Mouse (Mus musculus) embryo, embryonic 10 days (tissue): ENCODE results near the gene Pten.
"Not testable (repeated sequence)": the region's sequence is repeated elsewhere in the genome, so short reads cannot be mapped to it uniquely, and the experiment has no call there.

ENCODE experiments used
- DNase-seq: peaks from one replicate; pipeline ENCODE4 v3.0.0-alpha.2; 2015; ENCODE audit warnings: low spot score

The Pten gene

DNA sequence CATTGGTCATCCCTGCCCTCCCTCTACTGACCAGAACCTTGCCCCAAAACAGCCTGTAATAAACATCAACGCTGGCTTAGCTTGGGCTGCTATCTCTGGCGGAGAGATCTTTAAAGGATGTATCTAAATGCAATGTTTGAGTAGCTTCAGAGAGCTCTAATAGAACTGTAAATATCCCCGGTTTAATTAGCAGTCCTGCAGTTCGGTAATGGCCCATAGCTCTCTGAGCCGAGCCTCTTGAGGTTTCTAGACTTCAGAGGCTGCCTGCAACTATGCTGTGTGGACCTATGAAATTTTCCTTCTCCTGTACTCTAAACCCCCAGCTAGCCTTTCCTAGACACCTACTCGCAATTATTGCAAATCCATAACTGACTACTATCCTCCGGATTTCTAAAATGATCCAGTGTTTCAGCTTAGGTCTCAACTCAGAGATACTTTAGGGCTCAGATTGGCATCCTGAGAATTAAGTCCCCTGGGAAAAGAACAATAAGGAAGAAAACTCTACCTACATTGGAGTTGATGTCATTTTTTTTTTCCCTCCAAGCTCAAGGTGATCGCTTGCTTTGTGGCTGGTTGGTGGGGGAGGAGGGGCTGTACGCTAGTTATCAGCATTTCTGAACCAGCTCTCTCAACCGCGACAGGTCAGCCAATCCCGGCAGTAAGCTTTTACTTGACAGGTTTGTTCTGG is 2.0 kb upstream of the Pten start:
- no peak for DNase-seq

DNA sequence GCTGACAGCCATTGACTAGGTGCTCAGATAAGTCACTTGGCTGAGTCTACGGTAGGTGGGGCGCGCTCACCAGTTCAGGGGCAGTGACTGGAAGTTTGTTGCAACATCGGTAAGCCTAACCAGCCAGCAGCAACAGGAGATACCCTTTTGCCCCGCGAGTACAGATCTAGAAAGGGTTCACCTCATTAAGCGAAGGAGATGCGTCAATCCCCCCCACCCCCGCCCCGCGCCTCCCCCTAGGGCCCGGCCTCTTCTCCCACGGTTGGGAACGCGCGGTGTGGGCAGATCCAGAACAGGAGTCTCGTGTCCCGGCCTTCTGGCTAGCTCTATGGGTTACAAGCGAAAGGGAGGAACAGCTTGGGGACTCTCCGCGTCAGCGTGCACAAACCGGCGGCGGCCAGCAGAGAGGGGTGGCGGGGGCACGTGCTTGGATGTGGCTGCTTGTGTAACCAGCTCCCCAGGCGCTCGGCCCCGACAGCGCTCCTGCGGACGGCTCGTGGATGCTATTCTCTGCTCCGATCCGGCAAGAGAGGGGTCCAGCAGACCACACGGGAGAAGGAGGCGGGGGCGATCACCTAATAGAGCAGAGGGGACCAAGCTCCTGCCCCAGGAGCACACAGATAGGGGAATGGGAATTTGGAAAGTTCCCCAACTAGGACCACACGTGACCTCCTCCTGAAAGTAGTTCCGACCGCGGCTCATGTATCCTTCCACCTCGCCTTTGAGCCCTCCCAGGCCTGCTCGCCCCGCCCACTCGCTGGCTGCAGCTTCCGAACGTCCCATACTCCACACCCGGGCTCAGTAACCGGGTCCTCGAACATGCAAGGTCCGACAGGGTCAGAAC is 1.3 kb upstream of the Pten start:
- DNase-seq, result peak; percentile 99

DNA sequence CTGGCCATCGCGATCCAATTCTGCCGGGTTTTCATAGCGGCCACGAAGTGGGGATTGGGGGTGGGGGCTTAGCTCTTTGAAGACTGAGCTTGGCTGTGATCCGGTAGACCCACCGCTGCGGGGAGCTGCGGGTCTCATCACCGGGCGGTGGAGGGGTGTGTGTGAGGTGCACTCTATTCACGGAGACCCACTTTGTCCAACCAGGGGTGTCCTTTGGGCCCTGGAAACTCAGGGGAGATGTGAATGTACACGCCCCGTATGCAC is 729 bp upstream of the Pten start:
- no peak for DNase-seq

DNA sequence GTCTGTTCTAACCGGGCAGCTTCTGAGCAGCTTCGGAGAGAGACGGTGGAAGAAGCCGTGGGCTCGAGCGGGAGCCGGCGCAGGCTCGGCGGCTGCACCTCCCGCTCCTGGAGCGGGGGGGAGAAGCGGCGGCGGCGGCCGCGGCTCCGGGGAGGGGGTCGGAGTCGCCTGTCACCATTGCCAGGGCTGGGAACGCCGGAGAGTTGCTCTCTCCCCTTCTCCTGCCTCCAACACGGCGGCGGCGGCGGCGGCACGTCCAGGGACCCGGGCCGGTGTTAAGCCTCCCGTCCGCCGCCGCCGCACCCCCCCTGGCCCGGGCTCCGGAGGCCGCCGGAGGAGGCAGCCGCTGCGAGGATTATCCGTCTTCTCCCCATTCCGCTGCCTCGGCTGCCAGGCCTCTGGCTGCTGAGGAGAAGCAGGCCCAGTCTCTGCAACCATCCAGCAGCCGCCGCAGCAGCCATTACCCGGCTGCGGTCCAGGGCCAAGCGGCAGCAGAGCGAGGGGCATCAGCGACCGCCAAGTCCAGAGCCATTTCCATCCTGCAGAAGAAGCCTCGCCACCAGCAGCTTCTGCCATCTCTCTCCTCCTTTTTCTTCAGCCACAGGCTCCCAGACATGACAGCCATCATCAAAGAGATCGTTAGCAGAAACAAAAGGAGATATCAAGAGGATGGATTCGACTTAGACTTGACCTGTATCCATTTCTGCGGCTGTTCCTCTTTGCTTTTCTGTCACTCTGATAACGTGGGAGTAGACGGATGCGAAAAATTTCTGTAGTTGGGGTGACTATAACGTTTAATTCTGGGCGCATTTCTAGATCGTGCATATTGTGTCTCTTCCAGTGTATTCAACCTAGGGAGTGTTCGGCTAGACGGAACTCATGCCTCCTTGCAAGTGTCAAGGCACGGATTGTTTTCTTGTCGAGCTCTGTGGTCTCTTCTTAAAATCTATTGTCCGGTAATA is 815 bp downstream of the Pten start:
- DNase-seq, result peak; percentile 57

DNA sequence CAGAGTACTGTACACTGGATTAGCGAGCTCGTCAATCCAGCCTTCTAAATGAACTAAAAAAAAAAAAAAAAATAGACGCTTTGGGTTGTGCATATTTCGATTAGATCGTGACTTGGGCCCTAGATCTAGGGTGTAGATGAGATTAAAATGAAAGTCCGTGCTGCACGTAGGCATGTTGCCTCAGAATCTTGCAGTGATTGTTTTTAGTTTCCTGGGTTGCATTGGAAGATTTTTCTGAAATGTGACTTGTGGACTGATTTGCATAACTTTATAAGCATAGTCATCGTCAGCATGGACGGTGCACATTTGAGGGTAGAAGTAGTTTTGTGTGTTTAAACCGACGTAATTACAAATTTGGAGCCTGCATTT is 1.5 kb downstream of the Pten start:
- no peak for DNase-seq

DNA sequence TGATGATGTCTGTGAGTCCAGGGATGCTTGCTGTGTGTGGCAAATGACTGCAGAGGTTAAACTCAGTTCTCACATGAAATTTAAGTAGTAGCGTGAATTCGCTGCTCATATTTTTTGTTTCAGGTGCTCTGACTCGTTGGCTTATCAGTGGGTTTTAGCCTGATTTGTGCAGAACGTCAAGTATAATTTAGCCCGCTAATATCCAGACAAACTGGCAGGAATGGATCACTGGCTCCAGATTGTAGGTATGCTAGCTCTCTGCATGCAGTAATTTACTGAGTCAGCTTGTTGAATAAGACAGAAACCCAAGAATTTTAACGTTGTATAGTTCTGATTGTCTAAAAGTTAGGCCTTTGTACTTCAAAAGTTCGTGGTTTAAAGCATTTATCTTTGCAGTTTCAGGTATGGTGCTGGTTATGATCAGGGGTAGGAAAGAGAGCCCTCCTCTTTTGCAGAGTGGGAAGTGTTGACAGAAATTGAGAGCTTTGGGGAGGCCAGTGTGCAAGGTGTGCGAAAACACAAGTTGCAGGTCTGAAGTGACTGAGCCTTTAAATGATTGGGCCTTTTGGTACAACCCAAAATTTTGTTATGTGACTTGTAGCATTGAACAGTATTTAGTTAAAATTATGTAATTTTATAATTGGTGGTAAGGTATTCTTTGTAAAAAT is 2.2 kb downstream of the Pten start:
- no peak for DNase-seq

DNA sequence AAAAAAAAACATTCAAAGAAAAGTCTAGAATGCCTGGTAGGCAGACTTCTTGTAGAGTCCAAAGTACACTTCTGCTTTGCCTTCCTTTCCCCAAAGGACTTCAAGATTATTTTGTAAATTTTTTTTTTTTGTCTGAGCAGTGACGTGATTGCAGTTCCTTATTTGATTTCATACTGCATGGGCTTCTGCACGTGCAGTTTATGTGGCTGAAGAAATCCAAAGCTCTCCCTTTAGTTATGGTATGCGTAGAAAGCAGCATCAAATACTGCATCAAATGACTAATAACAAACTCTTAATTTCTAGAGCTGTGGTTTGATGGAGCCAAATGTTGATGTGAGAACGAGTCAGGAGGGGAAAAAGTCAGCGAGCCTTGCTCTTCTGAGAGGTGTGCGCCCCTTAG is 3.2 kb downstream of the Pten start:
- no peak for DNase-seq

DNA sequence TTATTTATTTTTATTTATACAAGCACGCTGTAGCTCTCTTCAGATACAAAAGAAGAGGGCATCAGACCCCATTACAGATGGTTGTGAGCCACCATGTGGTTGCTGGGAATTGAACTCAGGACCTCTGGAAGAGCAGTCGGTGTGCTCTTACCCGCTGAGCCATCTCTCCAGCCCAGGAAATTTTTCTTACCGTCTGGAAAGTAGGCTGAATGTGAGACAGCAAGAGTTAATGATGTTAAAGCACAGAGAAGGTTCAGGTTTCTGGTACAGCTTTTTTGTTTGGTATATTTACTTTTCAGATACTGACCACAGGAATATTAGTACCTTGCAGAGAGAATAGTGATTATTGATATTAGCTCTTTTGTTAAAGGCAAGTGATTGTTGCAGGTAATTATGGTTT is 3.9 kb downstream of the Pten start:
- DNase-seq, result no peak

DNA sequence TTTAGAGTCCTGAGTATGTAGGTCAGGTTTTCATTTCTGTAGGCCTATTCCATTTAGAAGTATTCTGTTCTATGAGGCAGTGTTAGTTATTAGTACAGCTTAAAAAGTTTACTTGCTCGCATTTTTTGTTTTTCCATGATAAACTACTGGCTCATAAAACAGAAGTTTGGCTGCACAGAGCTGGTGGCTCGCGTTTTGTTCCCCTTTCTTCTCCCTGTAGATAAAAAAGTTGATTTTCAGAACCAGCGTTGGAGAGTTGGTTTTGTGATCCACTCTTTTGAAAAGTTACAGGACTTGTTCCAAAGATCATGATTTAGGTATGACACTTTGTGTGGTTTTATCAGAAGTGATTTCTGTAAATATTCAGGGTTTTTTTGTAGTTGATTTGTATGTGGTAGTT is 5.2 kb downstream of the Pten start:
- no peak for DNase-seq

DNA sequence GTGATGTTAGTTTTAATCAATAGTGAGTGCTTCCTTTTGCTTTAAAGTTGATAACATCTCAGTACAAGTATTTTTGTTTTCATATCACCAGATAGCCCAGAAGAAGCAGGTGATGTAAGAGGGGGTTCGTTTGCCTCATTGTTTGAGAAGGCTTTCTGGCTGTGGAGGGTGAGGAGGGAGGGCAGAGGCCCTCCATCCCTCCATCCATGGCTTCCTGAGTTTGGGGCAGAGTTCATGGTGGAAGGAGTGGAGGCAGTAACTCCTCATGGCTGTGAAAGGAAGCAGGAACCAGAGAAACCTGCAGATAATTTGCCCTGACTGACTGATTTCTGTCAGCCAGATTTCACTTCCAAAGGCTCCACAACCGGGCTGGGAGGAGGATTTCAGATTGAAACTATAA is 21.1 kb downstream of the Pten start:
- no peak for DNase-seq

DNA sequence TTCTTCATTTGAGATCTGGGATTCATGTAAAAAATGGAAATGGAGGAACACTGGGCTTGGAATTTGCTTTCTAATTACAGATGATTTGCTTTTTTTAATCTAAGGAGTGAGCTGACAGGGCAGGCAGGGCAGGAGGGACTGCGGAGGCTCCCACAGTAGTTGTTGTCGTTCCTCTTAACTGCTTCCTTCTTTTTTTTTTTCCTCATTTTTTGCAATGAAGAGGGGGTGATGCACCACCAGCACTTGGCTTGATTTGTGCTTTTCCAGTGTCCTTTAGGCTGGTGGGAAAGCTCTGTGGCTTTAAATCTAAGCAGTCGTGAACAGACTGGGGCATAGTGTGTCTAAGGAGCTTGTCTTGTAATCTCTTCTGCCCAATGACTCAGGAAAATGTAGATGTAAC is 21.8 kb downstream of the Pten start:
- DNase-seq, result no peak

DNA sequence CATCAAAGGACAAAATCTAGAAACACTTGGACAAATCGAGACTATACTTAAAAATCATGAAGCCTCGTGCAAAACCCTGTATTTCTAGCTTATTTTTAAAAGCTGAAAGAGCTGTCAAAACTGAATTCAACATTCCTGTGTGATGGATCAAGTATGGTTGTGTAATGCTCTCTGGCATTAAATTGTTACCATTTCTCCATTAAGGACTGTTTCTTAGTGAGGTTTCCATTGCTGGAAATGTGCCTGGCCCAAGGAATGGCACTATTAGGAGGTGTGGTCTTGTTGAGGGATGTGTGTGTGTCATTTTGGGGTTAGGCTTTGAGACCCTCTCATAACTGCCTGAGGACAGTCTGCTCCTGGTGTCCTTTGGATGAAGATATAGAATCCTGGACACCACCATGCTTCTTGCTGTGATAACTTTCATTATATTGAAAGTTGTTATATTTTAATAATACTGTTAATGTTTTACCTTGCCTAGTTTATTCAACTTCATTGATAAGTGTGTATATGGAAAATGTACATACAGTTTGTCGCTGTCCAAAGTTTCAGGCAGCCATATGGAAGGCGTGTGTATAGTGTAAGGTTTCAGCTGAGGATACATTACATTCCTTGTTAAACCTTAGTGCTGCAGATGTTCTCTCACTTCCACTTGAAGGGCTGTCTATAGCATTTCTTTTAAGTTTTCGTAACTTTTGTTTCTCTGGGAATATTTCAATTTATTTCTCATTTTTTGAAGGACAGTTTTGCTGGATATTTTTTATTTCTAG is 24.2 kb downstream of the Pten start:
- no peak for DNase-seq

DNA sequence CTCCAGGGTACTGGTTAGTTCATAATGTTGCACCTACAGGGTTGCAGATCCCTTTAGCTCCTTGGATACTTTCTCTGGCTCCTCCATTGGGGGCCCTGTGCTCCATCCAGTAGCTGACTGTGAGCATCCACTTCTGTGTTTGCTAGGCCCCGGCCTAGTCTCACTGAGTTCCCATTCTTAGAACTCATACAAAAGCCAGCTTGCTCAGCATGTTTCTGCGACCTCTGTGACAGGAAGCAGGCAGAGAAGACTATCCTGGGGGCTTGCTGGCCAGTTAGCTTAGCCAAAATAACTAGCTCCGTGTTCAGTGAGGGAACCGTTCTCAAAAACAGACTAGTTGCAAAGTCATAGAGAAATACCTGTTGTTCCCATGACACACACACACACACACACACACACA is 30.1 kb downstream of the Pten start:
- DNase-seq, result not testable (repeated sequence)

DNA sequence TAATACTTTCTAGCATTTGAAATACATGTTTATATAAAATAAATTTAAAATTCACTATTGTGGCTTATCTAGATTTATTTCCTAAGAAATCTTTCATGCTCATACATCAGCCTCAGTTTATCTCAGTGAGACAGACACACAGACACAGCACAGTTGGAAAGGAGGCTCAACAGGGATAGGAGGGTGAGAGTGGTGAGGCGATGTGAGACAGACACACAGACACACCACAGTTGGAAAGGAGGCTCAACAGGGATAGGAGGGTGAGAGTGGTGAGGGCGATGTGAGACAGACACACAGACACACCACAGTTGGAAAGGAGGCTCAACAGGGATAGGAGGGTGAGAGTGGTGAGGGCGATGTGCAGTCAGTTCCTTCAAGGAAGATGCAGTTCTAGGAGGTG is 30.7 kb downstream of the Pten start:
- not testable (repeated sequence) for DNase-seq

DNA sequence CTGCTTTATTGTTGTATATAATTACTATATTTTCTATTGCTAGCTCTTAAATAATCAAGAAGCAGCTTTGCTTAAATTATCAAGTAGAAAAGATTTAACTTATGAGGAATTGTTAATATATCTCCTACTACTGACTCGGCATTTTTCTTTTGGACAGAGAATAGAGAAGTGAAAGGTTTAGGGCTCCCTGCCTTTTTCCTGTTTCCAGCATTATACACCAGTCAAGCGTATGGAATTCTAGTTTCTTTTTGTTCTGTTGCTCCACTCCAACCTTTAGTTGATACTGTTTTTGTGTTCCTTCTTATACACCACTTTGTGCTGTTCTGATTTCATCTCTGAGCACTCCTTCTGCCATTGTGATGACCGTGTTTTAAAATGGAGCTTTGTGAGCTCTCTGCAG is 32.2 kb downstream of the Pten start:
- no peak for DNase-seq

DNA sequence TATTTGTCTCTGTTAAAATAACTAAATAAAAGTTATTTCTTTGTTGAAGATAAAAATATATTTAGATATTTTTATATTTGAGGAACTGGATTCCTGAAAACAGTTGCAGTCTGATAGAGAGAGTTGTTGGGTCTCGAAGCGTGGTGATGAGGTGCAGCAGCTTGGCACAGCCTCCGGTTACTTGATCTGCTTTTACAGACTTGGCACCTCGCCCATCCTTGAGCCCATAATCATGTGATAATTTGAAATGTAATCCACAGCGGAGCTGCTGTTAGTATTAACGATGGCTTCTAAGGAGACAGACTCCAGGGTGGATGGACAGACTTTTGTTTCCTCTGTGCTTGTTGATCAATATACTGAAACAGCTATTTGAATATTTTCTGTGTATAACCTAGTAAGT is 35.3 kb downstream of the Pten start:
- DNase-seq, result no peak

DNA sequence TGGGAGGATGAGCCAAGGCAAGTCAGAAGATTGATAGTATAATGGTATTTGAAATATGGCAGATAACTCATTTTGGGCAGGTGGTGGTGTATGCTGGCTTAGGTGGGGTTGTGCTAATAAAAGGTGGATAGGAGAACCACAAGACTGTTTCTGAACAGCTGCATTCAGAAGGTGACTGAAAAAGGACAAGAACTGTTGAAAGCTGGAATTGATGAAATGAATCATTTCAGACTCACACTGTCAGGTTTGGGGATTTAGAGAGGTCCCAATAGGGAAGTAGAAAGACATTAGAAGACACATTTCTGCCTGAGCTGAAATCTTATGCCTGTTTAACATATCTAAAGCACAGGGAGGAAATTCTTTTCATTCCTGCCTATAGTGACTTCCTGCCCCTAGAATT is 36.6 kb downstream of the Pten start:
- no peak for DNase-seq

DNA sequence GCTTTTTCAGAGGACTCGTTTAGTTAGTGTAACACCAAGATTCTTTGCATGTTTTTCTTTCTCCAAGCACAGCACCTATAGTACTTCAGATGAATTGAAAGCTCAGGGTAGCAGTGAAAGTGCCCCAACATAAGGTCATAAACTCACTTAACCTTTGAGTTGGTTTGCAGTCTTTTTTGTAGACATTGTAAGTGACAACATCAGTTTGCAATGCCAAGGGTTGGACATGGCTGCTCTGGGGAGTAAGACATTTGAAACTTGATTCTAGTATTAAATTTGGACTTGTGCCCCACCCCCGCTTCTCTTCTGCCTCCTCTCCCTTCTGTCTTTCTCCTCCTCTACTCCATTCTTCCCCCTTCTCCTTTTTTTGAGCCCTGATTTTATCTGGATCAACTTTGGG is 43.3 kb downstream of the Pten start:
- DNase-seq, result no peak

DNA sequence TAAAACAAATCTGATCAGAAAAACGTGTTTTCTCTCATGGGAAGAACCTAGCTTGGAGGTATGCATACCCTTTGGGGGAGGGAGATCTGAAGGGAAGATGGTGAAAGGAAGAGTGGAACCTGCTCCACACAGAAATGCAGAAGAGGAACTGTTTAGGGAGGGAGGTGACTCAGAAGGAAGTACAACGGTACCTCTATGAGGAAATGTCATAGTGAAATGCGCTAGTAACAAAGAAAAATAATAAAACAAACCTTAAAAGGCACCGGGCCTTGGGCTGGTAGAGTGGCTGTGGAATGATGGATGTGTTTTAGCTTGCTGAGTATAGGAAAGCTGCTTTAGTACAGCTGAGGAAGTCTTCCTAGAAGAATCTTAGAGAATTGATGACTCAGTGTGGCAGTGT is 47.4 kb downstream of the Pten start:
- no peak for DNase-seq

DNA sequence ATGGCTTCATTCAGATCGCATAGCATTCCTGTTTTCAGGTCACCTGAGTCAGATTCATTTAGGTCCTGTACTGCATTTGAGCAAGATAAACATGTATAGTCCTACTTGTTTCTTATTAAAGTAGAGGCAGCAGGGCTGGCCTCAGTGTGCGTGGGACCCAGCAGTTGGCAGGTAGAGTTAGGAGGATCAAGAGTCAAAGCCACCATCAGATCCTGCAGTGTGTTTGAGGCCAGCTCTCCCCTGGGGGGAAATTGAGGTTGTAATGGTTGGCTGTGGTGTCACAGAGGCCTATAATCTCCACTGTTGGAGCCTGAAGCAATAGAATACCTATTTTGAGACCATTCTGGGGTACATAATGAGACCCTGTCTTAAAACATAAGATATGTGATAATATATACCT is 50.3 kb downstream of the Pten start:
- DNase-seq, result no peak

DNA sequence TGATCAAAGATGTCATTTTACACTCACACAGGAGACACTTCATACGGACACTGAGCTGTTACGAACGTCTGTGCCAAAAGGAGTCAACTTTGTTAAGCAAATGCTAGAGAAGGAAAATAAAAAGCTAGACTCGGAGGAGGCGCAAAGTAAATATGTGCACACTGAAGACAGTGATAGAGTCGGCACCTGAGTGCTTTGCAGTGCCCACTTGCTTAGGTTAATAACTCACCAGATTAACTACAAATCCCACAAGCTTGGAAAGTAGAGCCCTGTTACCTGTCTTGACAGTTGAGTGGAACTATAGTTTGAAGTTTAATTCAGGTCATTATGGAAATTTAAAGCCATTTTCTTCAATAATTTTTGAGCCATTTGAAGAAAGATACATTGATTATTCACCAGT is 51.4 kb downstream of the Pten start:
- DNase-seq, result no peak

DNA sequence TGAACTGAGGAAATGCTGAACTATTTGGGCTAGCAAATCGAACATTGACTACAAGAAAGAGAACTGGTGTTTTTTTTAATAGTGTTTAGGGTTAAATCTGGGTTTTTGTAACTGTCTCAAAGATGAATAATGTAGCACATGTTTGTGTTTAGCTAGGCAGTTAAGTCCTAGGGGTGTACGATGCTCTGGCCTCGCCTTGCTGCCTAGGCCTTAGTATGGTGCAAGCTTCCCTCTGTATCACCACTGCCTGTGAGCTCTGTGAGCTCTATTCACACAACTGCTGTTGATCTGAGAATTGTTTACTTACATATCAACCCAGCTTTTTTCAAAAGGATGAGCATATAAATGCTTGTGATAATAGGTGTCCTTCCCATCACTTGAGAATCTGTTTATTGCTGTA is 51.8 kb downstream of the Pten start:
- DNase-seq, result no peak
